Mouse (Mus musculus): ENCODE measurements at regions not wholly inside any gene's neighbourhood (a gene's known extent, or its start where the extent isn't known, plus 50 kb on each side); places are given as distances from the start of the nearest gene placed in this dataset.

DNA sequence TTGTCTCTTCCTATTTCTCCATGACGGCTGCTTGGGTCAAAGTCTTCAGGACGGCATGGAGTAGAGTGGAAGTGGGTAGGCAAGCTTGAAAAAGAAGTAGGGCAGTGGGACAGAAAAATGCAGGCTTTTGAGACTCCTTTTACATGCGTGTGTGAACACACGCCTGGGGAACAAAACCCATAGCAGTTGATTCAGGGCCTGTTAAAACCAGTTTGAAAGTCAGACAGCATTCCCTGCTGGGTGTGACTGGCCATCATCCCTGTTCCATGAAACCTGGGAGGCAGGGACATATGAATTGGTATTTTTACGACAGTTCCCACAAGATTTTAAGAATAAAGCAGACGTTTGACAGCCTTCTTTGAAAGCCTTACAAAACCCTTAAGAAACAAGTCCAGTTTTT, 226.8 kb upstream of the Cdh13 start:
- TF ChIP-seq CTCF (IDR thresholded peaks at IDR 0.05; ENCODE audit: low read depth) (no peak), EP300 (IDR thresholded peaks at IDR 0.05; ENCODE audit: low read depth) (no peak)
